Comparison of ENCODE assay signal across 16 mouse cellular contexts in genomic region chr11:113698013-113698545, GRCm38 (mm10). TPM values are rescaled to one million over a fixed set of nuclear protein-coding genes. Genes with fewer than 3 reads are reported as not detected.
A peak's percentile ranks its signal among the peaks of the same experiment; 100 is the strongest.
DNase-seq lines count a peak whose midpoint lies in the region; ATAC-seq and TF ChIP-seq lines count a peak whose summit lies in the region.
"Had no signal": no experiment of that assay in that cellular context is flagged by ENCODE, and none has a peak within 500 bp of the region (broad histone marks: within the 10 kb centered on the region; RNA-seq: fewer than 3 reads in every experiment).

No protein-coding gene starts in this region.

- intact Hi-C loops in left cerebral cortex, postnatal 25 days (cut with DNase I), result no loop called here

- no peak overlapping the region for H3K4me3 ChIP-seq in heart, embryonic 12.5 days
- no peak overlapping the region for H3K4me3 ChIP-seq in kidney, adult 2 months (ENCODE audit: insufficient read depth, low read depth, low read length)
- H3K4me3 ChIP-seq in liver, embryonic 12.5 days, result no peak overlapping the region
- H3K4me3 ChIP-seq: limb, embryonic 12.5 days; midbrain, embryonic 13.5 days; neural tube, embryonic 12.5 days had no signal

- H3K27me3 ChIP-seq in heart, embryonic 12.5 days (replicated peaks), result no peaks in the 10 kb centered on the region
- H3K27me3 ChIP-seq in kidney, adult 2 months (replicated peaks; ENCODE audit: control insufficient read depth, insufficient read depth, low read length), result no peaks in the 10 kb centered on the region
- H3K27me3 ChIP-seq in liver, embryonic 12.5 days (replicated peaks), result no peaks in the 10 kb centered on the region; the same call in 1 of the 2 replicates
- H3K27me3 ChIP-seq: limb, embryonic 12.5 days; midbrain, embryonic 13.5 days; neural tube, embryonic 12.5 days had no signal

- no peak overlapping the region for H3K27ac ChIP-seq in heart, embryonic 12.5 days (ENCODE audit: poor library complexity, severe bottlenecking)
- no peak overlapping the region for H3K27ac ChIP-seq in kidney, adult 2 months (ENCODE audit: insufficient read depth, low read depth, low read length)
- no peak overlapping the region for H3K27ac ChIP-seq in liver, embryonic 12.5 days
- H3K27ac ChIP-seq: limb, embryonic 12.5 days; midbrain, embryonic 13.5 days; neural tube, embryonic 12.5 days had no signal

- WGBS in heart, embryonic 12.5 days, result 82% methylated on average over 12 of the region's 12 CpGs
- WGBS in kidney, adult 2 months, result 24% methylated on average over 12 of the region's 12 CpGs
- WGBS in liver, embryonic 12.5 days (ENCODE audit: insufficient replicate concordance), result 79% methylated on average over 12 of the region's 12 CpGs

- TF ChIP-seq POLR2A in kidney, adult 2 months (IDR thresholded peaks at IDR 0.05; ENCODE audit: low read depth, low read length), result no peak

- H3K4me2 ChIP-seq in heart, embryonic 12.5 days, result no peak overlapping the region
- no peak overlapping the region for H3K4me2 ChIP-seq in liver, embryonic 12.5 days
- H3K4me2 ChIP-seq: limb, embryonic 12.5 days; midbrain, embryonic 13.5 days; neural tube, embryonic 12.5 days had no signal

- 0 out of 2 replicates have a peak, but pooled peaks cover 4% of the 10 kb centered on the region for H3K9me3 ChIP-seq in heart, embryonic 12.5 days (replicated peaks)
- H3K9me3 ChIP-seq in liver, embryonic 12.5 days (replicated peaks), result no peaks in the 10 kb centered on the region
- H3K9me3 ChIP-seq: G1E; midbrain, embryonic 13.5 days; neural tube, embryonic 12.5 days had no signal

- ATAC-seq in heart, embryonic 12.5 days (ENCODE audit: insufficient number of reproducible peaks, low FRiP score), result no peak
- ATAC-seq in liver, embryonic 12.5 days, result peak; percentile 53; the same call in 1 of the 2 replicates
- ATAC-seq: inflammation-experienced regulatory T-cells, adult 6 months; midbrain, embryonic 13.5 days had no signal

- peak; percentile 97 for DNase-seq in heart, adult 11 months
- peak; percentile 93 for DNase-seq in kidney, adult 2 months
- DNase-seq in lung, postnatal 25 days (ENCODE audit: low spot score), result peak; percentile 67
- DNase-seq in left cerebral cortex, postnatal 25 days (ENCODE audit: low spot score in 2 of 2), result no peak
- DNase-seq in left cerebral cortex, adult 18-20 months (ENCODE audit: low spot score in 2 of 2), result no peak
- no peak for DNase-seq in thymus, postnatal 4 days
- DNase-seq: embryo, embryonic 11 days; right cerebral cortex, postnatal 25 days had no signal

- no peak for TF ChIP-seq CTCF in kidney, adult 2 months (conservative IDR thresholded peaks at IDR 0.05; ENCODE audit: insufficient read depth, insufficient read length, low read depth, low read length)

- H3K36me3 ChIP-seq in heart, embryonic 12.5 days, result peaks cover 46% of the 10 kb centered on the region
- no peaks in the 10 kb centered on the region for H3K36me3 ChIP-seq in kidney, adult 2 months (ENCODE audit: control insufficient read depth, insufficient read depth, low read length)
- H3K36me3 ChIP-seq in liver, embryonic 12.5 days, result peaks cover 45% of the 10 kb centered on the region

- H3K4me1 ChIP-seq in heart, embryonic 12.5 days (replicated peaks), result no peaks in the 10 kb centered on the region
- H3K4me1 ChIP-seq in kidney, adult 2 months (ENCODE audit: control insufficient read depth, insufficient read depth, low read length), result no peaks in the 10 kb centered on the region
- 0 out of 2 replicates have a peak, but pooled peaks cover 3% of the 10 kb centered on the region for H3K4me1 ChIP-seq in liver, embryonic 12.5 days
- H3K4me1 ChIP-seq: limb, embryonic 12.5 days had no signal

- H3K9ac ChIP-seq in heart, embryonic 12.5 days, result no peak overlapping the region
- no peak overlapping the region for H3K9ac ChIP-seq in liver, embryonic 12.5 days
- H3K9ac ChIP-seq: limb, embryonic 12.5 days; midbrain, embryonic 13.5 days; neural tube, embryonic 12.5 days had no signal

RNA-seq across cellular contexts. Expression of gene Cpsf4l, which starts 11.7 kb away (rescaled TPM):
- polyA plus RNA-seq in heart, embryonic 12.5 days (2016; fragmentation: Nextera tagmentation; extraction: Ambion mirVana), result not detected in 2 replicates
- polyA plus RNA-seq in kidney, adult 2 months (2012; rRNA removed), result 8.9 and 9.0 TPM in 2 replicates
- 0.20 TPM in 1 of 2 replicates, not detected in the other for polyA plus RNA-seq in liver, embryonic 12.5 days (2016; fragmentation: Nextera tagmentation; extraction: Ambion mirVana)
- total RNA-seq in left cerebral cortex, postnatal 25 days (2021), result under 1 TPM in 1 of 2 experiments, not detected in 1; 0.44 TPM
- under 1 TPM in 1 of 2 experiments, not detected in 1; 0.35 TPM for total RNA-seq in left cerebral cortex, adult 18-20 months (2021)
- total RNA-seq: G1E; heart, postnatal 10 days had no signal
- polyA plus RNA-seq: G1E; inflammation-experienced regulatory T-cells, adult 6 months had no signal

RNA-seq across cellular contexts. Expression of gene D11Wsu47e, which starts 13.9 kb away (rescaled TPM):
- 19.0 and 20.7 TPM in 2 replicates for polyA plus RNA-seq in heart, embryonic 12.5 days (2016; fragmentation: Nextera tagmentation; extraction: Ambion mirVana)
- 7.6 and 7.8 TPM in 2 replicates for polyA plus RNA-seq in kidney, adult 2 months (2012; rRNA removed)
- polyA plus RNA-seq in liver, embryonic 12.5 days (2016; fragmentation: Nextera tagmentation; extraction: Ambion mirVana), result 14.8 and 16.0 TPM in 2 replicates
- 10 to 100 TPM; 12.6 to 13.5 TPM for total RNA-seq in left cerebral cortex, postnatal 25 days (2021)
- 10 to 100 TPM; 12.1 to 12.8 TPM for total RNA-seq in left cerebral cortex, adult 18-20 months (2021)

RNA-seq across cellular contexts. Expression of gene Fam104a, which starts 14.1 kb away (rescaled TPM):
- polyA plus RNA-seq in heart, embryonic 12.5 days (2016; fragmentation: Nextera tagmentation; extraction: Ambion mirVana), result 53.0 and 53.3 TPM in 2 replicates
- 24.6 and 25.8 TPM in 2 replicates for polyA plus RNA-seq in kidney, adult 2 months (2012; rRNA removed)
- polyA plus RNA-seq in liver, embryonic 12.5 days (2016; fragmentation: Nextera tagmentation; extraction: Ambion mirVana), result 56.1 and 58.5 TPM in 2 replicates
- 10 to 100 TPM; 27.9 to 28.2 TPM for total RNA-seq in left cerebral cortex, postnatal 25 days (2021)
- 10 to 100 TPM; 31.8 to 33.9 TPM for total RNA-seq in left cerebral cortex, adult 18-20 months (2021)

RNA-seq across cellular contexts. Expression of gene Slc39a11, which starts 48.2 kb away (rescaled TPM):
- 19.0 and 22.4 TPM in 2 replicates for polyA plus RNA-seq in heart, embryonic 12.5 days (2016; fragmentation: Nextera tagmentation; extraction: Ambion mirVana)
- 24.5 and 29.5 TPM in 2 replicates for polyA plus RNA-seq in kidney, adult 2 months (2012; rRNA removed)
- polyA plus RNA-seq in liver, embryonic 12.5 days (2016; fragmentation: Nextera tagmentation; extraction: Ambion mirVana), result 18.0 and 18.3 TPM in 2 replicates
- 10 to 100 TPM; 11.4 to 13.9 TPM for total RNA-seq in left cerebral cortex, postnatal 25 days (2021)
- total RNA-seq in left cerebral cortex, adult 18-20 months (2021), result 10 to 100 TPM; 13.9 to 15.3 TPM

RNA-seq across cellular contexts. Expression of gene Cog1, which starts 49.1 kb away (rescaled TPM):
- 20.9 and 21.7 TPM in 2 replicates for polyA plus RNA-seq in heart, embryonic 12.5 days (2016; fragmentation: Nextera tagmentation; extraction: Ambion mirVana)
- polyA plus RNA-seq in kidney, adult 2 months (2012; rRNA removed), result 32.8 and 38.7 TPM in 2 replicates
- polyA plus RNA-seq in liver, embryonic 12.5 days (2016; fragmentation: Nextera tagmentation; extraction: Ambion mirVana), result 19.4 and 21.7 TPM in 2 replicates
- 10 to 100 TPM; 43.7 to 44.0 TPM for total RNA-seq in left cerebral cortex, postnatal 25 days (2021)
- 10 to 100 TPM; 47.3 to 51.8 TPM for total RNA-seq in left cerebral cortex, adult 18-20 months (2021)

Comparison
In these comparisons a context has a peak if more than half of its experiments do, and no peak if none do; other contexts are left out.
1. DNase-seq: peak in heart, adult 11 months (single experiment), kidney, adult 2 months (single experiment) and lung, postnatal 25 days (single experiment); none in left cerebral cortex, postnatal 25 days (0 of 2), left cerebral cortex, adult 18-20 months (0 of 2) and thymus, postnatal 4 days (single experiment).